Mouse (Mus musculus) liver (tissue): ENCODE results near the gene Prss38.

ENCODE experiments used
- DNase-seq: peaks from one replicate; pipeline ENCODE4 v3.0.0-alpha.2; 2020; ENCODE audit warnings: mixed read lengths

Prss38 gene

GRCm38 (mm10) chr11:59375475-59375874 lies at the start of gene Prss38:
Gene Prss38, minus strand, starts transcription at chr11:59375657.
- no peak for DNase-seq

DNA sequence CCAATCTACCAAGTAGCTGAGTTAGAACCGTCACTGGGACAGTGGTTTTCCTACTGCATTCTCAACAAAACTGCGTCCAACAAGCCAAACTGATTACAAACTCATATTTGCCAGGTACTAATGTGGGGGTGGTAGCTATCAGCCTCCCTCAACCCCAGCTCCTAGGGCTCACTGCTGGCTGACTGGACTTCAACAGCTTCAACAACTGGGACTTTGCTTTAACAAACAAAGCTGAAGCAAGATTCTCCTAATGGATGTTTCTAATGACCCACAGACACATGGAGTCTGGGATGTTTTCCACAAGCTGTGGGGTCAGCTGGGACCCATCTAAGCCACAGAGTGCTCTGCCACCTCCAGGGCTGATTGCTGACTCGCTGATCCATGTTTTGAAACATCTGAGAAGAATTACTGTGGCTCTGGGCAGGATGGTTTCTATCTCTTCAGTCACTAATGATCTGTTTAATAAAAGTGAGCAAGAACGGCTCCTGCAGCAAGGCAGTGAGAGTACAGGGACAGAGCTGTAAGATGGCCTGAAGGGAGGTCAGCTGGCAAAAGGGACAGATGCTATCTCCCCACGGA lies 47.6 kb upstream of the Prss38 start:
- DNase-seq, result no peak

DNA sequence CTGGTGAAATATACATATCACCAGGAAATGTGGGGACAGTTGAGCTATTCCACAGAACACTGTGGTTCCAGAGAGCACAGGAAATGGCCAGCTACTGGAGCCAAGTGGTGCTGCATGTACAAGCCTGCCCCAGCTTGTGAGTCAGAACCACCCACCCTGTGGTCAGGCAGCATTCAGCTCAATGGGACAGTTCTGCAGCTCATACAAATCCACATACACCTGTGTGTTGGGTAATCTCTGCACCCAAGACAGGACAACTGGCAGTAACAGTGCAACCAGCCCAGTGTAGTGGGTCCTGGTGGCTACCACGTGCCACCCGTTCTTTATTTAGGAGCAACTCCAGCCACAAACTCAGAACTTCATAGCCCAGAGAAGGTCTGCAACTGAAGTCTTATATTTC lies 46.5 kb upstream of the Prss38 start:
- no peak for DNase-seq

DNA sequence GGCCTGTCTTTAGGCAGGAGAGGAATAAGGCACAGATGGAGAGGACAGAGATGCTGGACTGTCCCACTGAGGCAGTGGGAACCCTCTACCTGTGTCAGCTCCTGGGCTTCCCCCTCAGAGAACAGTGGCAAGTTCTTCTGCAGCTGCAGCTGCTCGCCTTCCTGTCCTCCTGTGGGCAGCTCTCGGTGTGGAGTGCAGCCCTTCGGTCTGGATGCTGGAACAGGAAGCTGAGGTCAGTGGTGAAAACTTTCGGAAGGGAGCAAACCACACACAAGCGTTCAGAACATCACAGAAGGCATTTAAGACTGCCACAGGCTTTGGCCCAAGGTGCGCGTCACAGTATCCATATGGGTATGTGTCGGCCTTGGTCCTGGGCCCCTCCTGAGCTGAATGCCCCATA lies 46.0 kb upstream of the Prss38 start:
- DNase-seq, result peak; percentile 26

GRCm38 (mm10) chr11:59418708-59419107 lies 43.3 kb upstream of the Prss38 start:
- DNase-seq, result peak; percentile 30

GRCm38 (mm10) chr11:59412999-59413863 lies 37.8 kb upstream of the Prss38 start:
- DNase-seq, result no peak

DNA sequence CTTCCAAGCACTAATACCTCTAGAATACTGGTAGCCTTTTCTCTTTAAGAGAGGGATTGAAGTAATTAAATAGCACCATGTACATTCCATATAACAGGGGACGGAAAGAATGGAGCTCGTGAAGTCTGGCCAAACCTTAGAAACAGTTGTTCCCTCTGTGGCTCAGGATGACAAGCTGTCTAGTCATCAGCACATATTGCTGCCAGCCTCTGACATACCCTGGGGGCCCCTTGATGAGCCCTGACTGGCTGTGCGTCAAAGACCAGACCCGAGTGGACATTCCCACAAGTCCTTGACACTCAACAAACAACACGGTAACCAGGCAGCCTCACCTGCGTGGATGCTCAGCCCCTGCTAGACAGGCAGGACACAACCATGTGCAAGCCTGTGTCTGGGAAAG lies 36.6 kb upstream of the Prss38 start:
- no peak for DNase-seq

- no peak for DNase-seq
Measured at GRCm38 (mm10) chr11:59410851-59411250, 35.4 kb upstream of the Prss38 start.

DNA sequence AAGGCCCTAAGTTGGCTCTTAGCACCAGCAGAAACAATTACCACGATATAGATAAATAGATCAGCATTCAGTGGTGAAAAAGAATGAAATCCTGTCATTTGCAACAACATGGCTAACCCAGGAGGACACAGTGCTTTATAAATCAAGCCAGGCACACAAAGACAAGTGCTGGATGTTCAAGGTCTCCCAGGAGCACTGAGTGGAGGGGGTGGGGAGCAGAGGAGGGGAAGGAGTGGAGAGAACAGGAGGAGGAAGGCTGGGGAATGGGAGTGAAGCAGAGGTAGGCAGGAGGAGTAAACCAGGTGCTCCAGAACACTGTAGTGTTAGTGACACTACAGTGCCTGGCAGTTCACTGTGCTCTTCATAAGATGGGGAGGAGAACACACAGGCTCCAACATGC lies 30.3 kb upstream of the Prss38 start:
- DNase-seq, result no peak

DNA sequence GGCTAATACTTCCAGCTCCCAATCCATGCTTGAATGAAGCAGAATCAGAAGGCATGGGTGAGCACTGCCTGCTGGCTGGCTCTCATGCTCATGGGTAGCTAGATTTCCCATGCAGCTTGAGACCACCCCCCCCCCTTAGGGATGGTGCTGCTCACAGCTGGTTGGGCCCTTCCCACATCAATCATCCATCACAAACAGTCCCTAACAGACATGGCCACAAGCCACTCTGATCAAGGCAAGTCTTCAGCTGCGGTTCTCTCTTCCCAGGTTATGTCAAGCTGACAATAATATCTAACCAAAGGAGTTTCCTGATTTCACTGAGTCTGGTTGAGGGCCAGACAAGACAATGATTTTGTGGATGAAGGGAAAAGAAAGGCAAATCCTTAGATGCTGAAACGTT lies 25.4 kb upstream of the Prss38 start:
- no peak for DNase-seq

DNA sequence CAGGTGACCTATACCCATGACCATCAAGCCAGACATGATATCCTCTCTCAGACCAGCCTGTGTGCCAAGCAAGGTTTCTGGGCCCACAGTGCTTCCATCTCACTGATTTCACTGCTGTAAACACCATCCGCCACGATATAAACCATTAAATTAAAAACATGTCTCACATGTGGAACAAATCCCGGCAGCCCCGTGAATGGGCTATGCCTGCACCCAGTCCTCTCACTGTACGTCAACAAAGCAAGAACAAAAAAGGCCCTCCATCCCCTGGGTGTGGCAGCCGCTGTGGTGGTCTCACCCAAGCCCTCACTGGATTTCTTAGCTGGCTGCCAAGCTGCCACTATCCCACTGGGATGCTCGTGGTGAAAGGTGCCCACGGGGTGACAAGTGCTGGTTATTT lies 24.4 kb upstream of the Prss38 start:
- no peak for DNase-seq

DNA sequence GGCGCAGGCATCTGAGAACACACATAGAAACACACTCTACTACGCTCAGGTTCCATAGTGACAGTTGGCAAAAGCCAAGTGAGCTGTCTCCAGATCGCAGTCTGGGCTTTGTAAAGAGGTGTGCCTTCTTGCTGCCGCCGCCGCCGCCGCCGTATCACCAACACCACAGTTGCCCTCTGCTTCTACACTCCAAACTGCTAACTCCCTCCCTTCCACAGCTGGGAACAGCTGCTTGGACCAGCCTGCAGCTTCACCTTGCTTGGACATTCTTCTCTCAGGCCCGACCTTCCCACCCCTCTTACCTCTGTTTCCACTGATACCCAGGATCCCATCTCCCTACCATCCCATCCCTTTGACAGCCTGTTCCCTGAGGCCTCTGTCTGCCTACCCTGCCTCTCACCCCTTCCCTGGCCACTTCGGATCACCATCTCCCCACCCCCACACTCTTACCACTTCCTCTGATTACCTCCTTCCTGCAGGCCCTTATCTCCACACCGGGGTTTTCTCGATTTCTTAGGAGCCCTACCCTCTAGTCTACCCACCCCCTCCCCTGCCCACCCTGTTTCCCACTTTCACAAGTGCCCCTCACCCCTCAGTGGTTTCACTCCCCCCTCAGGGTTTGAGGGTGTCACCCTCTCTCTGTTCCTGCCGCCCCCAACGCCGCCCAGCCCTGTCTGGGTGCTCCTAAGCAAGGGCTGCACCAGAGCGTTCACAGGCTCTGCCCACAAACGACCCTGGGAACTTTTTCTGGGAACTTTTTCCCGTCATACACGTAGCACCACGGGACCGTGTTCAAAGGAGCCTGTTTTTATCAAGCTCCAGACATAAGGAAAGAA lies 22.3 kb upstream of the Prss38 start:
- peak; percentile 37 for DNase-seq

- no peak for DNase-seq
Measured at GRCm38 (mm10) chr11:59394451-59394850, 19.0 kb upstream of the Prss38 start.

GRCm38 (mm10) chr11:59393591-59393990 lies 18.1 kb upstream of the Prss38 start:
- peak; percentile 21 for DNase-seq

DNA sequence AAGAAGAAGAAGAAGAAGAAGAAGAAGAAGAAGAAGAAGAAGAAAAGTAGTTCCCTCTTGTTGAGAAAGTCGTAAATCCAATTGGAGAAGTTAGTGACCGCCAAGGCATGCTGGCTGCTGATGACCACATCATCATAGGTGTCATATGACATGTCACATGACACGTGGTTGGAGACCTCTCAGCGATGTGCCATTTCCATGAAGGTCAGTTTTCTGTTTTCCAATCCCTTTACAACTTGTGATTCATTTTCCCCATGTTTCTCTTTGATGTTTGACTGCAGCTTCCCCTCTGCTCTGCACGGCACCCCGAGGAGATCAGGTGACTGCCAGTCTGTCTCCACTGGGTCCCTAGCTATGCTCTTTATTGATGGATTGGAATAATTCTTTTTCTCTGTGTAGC lies 16.8 kb upstream of the Prss38 start:
- DNase-seq, result no peak

- DNase-seq, result no peak
Measured at GRCm38 (mm10) chr11:59390470-59390869, 15.0 kb upstream of the Prss38 start.

DNA sequence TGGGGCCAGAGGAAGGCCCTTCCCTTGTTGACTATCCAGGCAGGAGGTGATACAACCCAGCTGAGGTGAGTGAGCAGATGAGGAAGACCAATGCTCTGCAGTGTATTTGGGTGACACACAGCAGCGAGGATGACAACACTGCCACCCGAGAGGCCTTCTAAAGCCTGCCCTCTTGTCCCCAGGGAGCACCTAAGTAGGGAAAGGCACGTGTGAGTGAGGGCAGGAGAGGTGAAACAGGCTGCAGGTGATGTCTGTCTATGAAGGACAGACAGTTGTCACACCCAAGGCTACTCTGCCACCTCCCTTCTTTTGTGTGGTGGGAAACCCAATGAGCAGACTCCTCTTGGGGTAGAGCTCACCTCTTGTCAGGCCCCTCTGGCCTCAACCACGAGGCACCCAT lies 14.2 kb upstream of the Prss38 start:
- no peak for DNase-seq

DNA sequence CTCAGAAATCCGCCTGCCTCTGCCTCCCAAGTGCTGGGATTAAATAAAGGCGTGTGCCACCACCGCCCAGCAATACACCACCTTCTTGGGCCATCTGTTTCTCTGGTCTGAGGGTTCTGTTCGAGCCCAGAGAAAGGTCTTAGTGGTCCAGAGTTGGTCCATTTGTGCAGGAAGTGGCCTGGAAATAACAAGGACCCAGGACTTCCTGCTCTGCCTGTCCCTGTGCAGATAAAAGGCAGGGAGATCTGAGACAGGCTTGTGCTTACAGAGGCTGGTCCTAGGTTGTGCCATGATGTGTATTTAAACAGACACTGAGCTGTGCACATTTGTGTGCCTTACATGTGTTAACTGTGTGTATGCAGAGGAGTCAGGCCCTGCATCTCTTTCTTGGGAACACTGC lies 13.3 kb upstream of the Prss38 start:
- DNase-seq, result no peak

DNA sequence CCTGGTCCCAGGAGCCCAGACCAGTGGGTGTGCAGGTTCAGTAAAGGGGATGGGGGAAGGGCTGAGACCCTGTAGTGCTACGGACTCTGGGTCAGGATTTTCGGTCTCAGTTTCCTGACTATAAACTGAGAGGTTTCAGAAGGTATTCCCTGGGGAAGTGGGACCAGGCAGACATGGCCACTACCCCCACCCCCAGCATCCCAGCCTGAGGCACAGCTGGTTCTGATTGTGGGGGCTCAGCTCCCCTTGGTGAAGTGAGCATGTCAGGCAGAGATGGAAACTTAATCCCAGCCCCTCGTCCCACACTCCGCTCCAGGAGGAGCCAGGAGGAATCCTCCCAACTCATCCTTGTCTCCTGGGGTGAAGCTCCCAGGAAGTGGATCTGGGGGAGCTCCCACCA lies 12.0 kb upstream of the Prss38 start:
- no peak for DNase-seq

DNA sequence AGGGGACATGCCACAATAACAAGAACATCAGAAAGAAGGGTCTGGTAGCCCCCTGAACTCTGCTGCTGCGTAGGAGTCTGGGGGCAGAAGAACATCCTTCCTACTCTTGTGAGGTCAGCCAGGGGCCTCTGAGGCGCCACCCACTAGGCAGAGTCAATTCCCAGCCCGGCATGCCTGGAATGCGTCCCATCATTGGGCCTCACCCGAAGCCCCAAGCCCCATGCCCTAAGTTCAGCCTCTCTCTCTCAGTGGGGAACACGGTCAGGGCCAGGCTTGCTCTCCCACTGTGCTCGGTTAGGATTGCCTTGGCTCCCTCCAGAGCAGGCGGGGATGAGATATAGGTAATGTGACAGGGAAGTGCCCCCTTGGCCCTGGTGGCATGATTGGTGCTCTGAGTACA lies 9.7 kb upstream of the Prss38 start:
- peak; percentile 21 for DNase-seq

GRCm38 (mm10) chr11:59384441-59384959 lies 9.0 kb upstream of the Prss38 start:
- no peak for DNase-seq

DNA sequence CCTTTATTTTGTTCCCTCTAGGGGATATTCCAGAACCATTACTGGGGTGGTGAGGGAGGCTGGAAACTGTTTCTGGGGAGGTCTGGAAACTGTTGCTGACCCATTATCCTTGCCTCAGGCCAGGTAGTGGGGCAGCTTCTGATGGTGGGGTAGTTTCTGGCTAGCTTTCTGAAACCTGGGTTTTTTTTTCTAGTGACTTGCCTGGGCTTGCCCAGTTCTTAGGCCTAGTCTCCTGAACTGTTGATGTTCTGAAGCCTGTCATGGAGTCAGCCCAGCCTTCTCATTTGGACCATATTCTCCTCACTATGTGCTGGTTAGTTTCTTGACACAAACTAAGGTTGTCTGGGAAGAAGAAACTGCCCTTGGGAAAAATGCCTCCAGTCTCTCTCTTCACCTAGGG lies 4.1 kb upstream of the Prss38 start:
- no peak for DNase-seq

DNA sequence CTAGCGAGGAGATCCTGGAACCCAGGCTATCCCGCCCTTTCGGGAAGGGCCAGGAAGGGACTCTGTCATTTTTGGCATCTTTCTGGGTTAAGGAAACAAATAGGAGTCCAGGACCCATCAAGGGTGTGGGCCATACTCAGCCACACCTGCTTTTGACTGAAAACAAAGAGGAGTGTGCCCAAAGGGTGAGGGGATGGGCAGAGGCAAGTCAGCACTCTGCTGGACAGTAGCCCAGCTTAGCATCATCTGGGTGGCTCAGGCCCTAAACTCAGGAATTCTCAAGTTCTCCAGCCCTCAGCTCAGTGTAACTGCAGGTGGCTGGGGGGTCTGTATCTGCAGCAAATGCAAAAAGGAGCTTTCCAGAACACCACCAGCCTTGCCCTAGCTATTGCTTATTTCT lies 2.5 kb upstream of the Prss38 start:
- DNase-seq, result no peak

DNA sequence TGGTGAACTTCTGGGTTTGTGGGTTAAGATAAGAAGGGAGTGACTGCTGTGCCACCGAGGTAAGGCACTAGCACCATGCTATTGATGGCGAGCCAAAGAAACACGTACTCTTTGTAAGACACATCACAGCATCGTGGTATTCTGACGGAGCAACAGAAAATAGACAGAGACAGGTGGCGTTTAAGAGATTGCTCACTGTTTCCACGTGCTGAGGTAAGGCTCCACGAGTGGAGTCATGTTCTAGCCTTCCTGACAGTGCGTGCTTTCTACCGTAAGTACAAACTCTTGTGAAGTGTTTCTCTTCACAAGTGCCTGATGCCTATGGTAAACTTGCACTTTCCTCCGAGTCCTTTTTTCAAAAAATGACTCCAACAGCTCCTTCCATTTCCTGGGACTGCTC lies 5.6 kb downstream of the Prss38 start:
- DNase-seq, result no peak
